24 mouse cellular contexts compared by ENCODE assay signal in genomic region chr6:116653191-116653590, GRCm38 (mm10). TPM values are rescaled to one million over a fixed set of nuclear protein-coding genes. Genes with fewer than 3 reads are reported as not detected.
A peak's percentile ranks its signal among the peaks of the same experiment; 100 is the strongest.
DNase-seq lines count a peak whose midpoint lies in the region; ATAC-seq and TF ChIP-seq lines count a peak whose summit lies in the region.
"Had no signal": no experiment of that assay in that cellular context is flagged by ENCODE, and none has a peak within 500 bp of the region (broad histone marks: within the 10 kb centered on the region; RNA-seq: fewer than 3 reads in every experiment).

No protein-coding gene starts in this region.

- H3K9me3 ChIP-seq in embryonic facial prominence, embryonic 13.5 days = no peaks in the 10 kb centered on the region
- H3K9me3 ChIP-seq in embryonic facial prominence, embryonic 10.5 days = no peaks in the 10 kb centered on the region; the same call in 1 of the 2 replicates
- no peaks in the 10 kb centered on the region for H3K9me3 ChIP-seq in heart, embryonic 12.5 days (replicated peaks)
- no peaks in the 10 kb centered on the region for H3K9me3 ChIP-seq in liver, embryonic 11.5 days (ENCODE audit: control insufficient read depth, low read length)
- no peaks in the 10 kb centered on the region for H3K9me3 ChIP-seq in lung, postnatal 0 days (ENCODE audit: low read length)
- H3K9me3 ChIP-seq: embryonic facial prominence, embryonic 12.5 days; forebrain, embryonic 12.5 days; forebrain, embryonic 15.5 days; heart, embryonic 15.5 days had no signal

- 72% methylated on average over 3 of the region's 3 CpGs for whole genome bisulfite sequencing in embryonic facial prominence, embryonic 13.5 days
- WGBS in embryonic facial prominence, embryonic 10.5 days = 74% methylated on average over 3 of the region's 3 CpGs
- WGBS in heart, adult 2 months = 34% methylated on average over 3 of the region's 3 CpGs
- 78% methylated on average over 3 of the region's 3 CpGs for WGBS in heart, embryonic 12.5 days
- WGBS in liver, adult 2 months = 33% methylated on average over 3 of the region's 3 CpGs
- 68% methylated on average over 3 of the region's 3 CpGs for WGBS in liver, embryonic 11.5 days
- WGBS in lung, postnatal 0 days = 47% methylated on average over 3 of the region's 3 CpGs

- DNase-seq in embryonic facial prominence, embryonic 10.5 days (ENCODE audit: low spot score) = no peak
- no peak for DNase-seq in heart, adult 2 months
- DNase-seq in liver, adult 2 months (ENCODE audit: extremely low read depth, low read depth, low spot score) = peak; percentile 70
- no peak for DNase-seq in liver, embryonic 11.5 days (ENCODE audit: low spot score)
- DNase-seq in lung, postnatal 0 days (ENCODE audit: low spot score) = peak; percentile 29
- no peak for DNase-seq in lung, postnatal 36 days
- DNase-seq: adrenal gland, adult 8-10 months; adrenal gland, postnatal 25 days; cerebellum, adult 18-20 months; cerebellum, adult 9-10 months; gastrocnemius, postnatal 14 days; heart, postnatal 4 days had no signal

- 0 out of 2 replicates have a peak, but pooled peaks cover 3% of the 10 kb centered on the region for H3K27me3 ChIP-seq in embryonic facial prominence, embryonic 13.5 days
- H3K27me3 ChIP-seq in embryonic facial prominence, embryonic 10.5 days (replicated peaks; ENCODE audit: low read depth, poor library complexity, severe bottlenecking) = no peaks in the 10 kb centered on the region
- no peaks in the 10 kb centered on the region for H3K27me3 ChIP-seq in heart, adult 2 months (ENCODE audit: control insufficient read depth, insufficient read depth, low read length)
- H3K27me3 ChIP-seq in heart, embryonic 12.5 days (replicated peaks) = no peaks in the 10 kb centered on the region
- no peaks in the 10 kb centered on the region for H3K27me3 ChIP-seq in liver, adult 2 months (ENCODE audit: control insufficient read depth, insufficient read depth, low read length)
- no peaks in the 10 kb centered on the region for H3K27me3 ChIP-seq in liver, embryonic 11.5 days (replicated peaks; ENCODE audit: control insufficient read depth, insufficient read depth, low read length)
- H3K27me3 ChIP-seq in lung, postnatal 0 days (replicated peaks; ENCODE audit: insufficient read depth, low read length) = no peaks in the 10 kb centered on the region
- H3K27me3 ChIP-seq: embryonic facial prominence, embryonic 12.5 days; forebrain, embryonic 12.5 days; forebrain, embryonic 15.5 days; heart, embryonic 15.5 days had no signal

- H3K4me1 ChIP-seq in embryonic facial prominence, embryonic 13.5 days = peaks cover 11% of the 10 kb centered on the region
- peaks cover 28% of the 10 kb centered on the region for H3K4me1 ChIP-seq in embryonic facial prominence, embryonic 10.5 days
- peaks cover 15% of the 10 kb centered on the region for H3K4me1 ChIP-seq in heart, adult 2 months (ENCODE audit: control insufficient read depth, insufficient read depth, low read length)
- peaks cover 32% of the 10 kb centered on the region for H3K4me1 ChIP-seq in heart, embryonic 12.5 days (replicated peaks)
- peaks cover 17% of the 10 kb centered on the region for H3K4me1 ChIP-seq in liver, adult 2 months (ENCODE audit: control insufficient read depth, insufficient read depth, low read length)
- no peaks in the 10 kb centered on the region; the same call in none of the 2 replicates for H3K4me1 ChIP-seq in liver, embryonic 11.5 days (replicated peaks; ENCODE audit: control insufficient read depth, insufficient read depth, low read length)
- H3K4me1 ChIP-seq in lung, postnatal 0 days (ENCODE audit: insufficient read depth, low read depth, low read length) = peaks cover 11% of the 10 kb centered on the region; the same call in 1 of the 2 replicates
- H3K4me1 ChIP-seq: forebrain, embryonic 12.5 days; forebrain, embryonic 15.5 days had no signal

- H3K79me2 ChIP-seq in heart, adult 2 months (replicated peaks; ENCODE audit: control insufficient read depth, insufficient read depth, low read length) = no peaks in the 10 kb centered on the region
- 0 out of 2 replicates have a peak, but pooled peaks cover 2% of the 10 kb centered on the region for H3K79me2 ChIP-seq in liver, adult 2 months (ENCODE audit: control insufficient read depth, insufficient read depth, low read length)

- H3K4me2 ChIP-seq in embryonic facial prominence, embryonic 13.5 days = no peak overlapping the region
- no peak overlapping the region for H3K4me2 ChIP-seq in heart, embryonic 12.5 days
- no peak overlapping the region for H3K4me2 ChIP-seq in liver, embryonic 11.5 days
- peak overlapping the region; percentile 67 for H3K4me2 ChIP-seq in lung, postnatal 0 days (replicated peaks; ENCODE audit: low read depth, low read length)
- H3K4me2 ChIP-seq: embryonic facial prominence, embryonic 12.5 days; forebrain, embryonic 12.5 days; forebrain, embryonic 15.5 days; heart, embryonic 11.5 days; hindbrain, embryonic 14.5 days had no signal

- no peak overlapping the region for H3K4me3 ChIP-seq in embryonic facial prominence, embryonic 13.5 days
- no peak overlapping the region for H3K4me3 ChIP-seq in embryonic facial prominence, embryonic 10.5 days
- H3K4me3 ChIP-seq in heart, adult 2 months = peak overlapping the region; percentile 63
- no peak overlapping the region for H3K4me3 ChIP-seq in heart, embryonic 12.5 days
- H3K4me3 ChIP-seq in liver, adult 2 months (ENCODE audit: insufficient read depth, low read depth, low read length) = peak overlapping the region; percentile 12; the same call in 1 of the 2 replicates
- no peak overlapping the region for H3K4me3 ChIP-seq in liver, embryonic 11.5 days (ENCODE audit: low read depth, low read length)
- H3K4me3 ChIP-seq in lung, postnatal 0 days (ENCODE audit: low read depth, low read length) = no peak overlapping the region
- H3K4me3 ChIP-seq: embryonic facial prominence, embryonic 12.5 days; erythroblast, embryonic 14.5 days; forebrain, embryonic 12.5 days; forebrain, embryonic 15.5 days; heart, embryonic 15.5 days had no signal

- no peak for TF ChIP-seq CTCF in heart, adult 2 months (IDR thresholded peaks at IDR 0.05)
- no peak for TF ChIP-seq CTCF in liver, adult 2 months (IDR thresholded peaks at IDR 0.05; ENCODE audit: low read depth, low read length)
- no peak for TF ChIP-seq CTCF in lung, postnatal 0 days (IDR thresholded peaks at IDR 0.05)

- ATAC-seq in embryonic facial prominence, embryonic 13.5 days (ENCODE audit: insufficient number of reproducible peaks, insufficient read depth, low FRiP score, low TSS enrichment, low read depth) = no peak
- ATAC-seq in heart, embryonic 12.5 days (ENCODE audit: insufficient number of reproducible peaks, low FRiP score) = no peak
- no peak for ATAC-seq in liver, embryonic 11.5 days (replicated peaks; ENCODE audit: low FRiP score)
- ATAC-seq in lung, postnatal 0 days = no peak
- ATAC-seq: activated CD4-positive, CD25-positive, alpha-beta regulatory T cell, adult 4 months; inflammation-experienced regulatory T-cells, adult 6 months had no signal

- 0 out of 2 replicates have a peak overlapping the region, but pooled peaks have one; percentile 17 for H3K9ac ChIP-seq in embryonic facial prominence, embryonic 13.5 days
- peak overlapping the region; percentile 42 for H3K9ac ChIP-seq in heart, adult 2 months (ENCODE audit: low read depth, low read length)
- no peak overlapping the region for H3K9ac ChIP-seq in heart, embryonic 12.5 days
- H3K9ac ChIP-seq in liver, adult 2 months (ENCODE audit: low read depth, low read length) = peak overlapping the region; percentile 83
- H3K9ac ChIP-seq in liver, embryonic 11.5 days (ENCODE audit: low read depth, low read length) = no peak overlapping the region
- peak overlapping the region; percentile 66; the same call in 1 of the 2 replicates for H3K9ac ChIP-seq in lung, postnatal 0 days (replicated peaks; ENCODE audit: low read depth)
- H3K9ac ChIP-seq: embryonic facial prominence, embryonic 12.5 days; forebrain, embryonic 12.5 days; forebrain, embryonic 15.5 days; heart, embryonic 15.5 days; hindbrain, embryonic 14.5 days had no signal

- intact Hi-C loops in heart, adult 2 months (cut with DNase I) = loop anchor here (5.0 to 10.0 kb wide), 2 partner anchors 36 to 112 kb away; no protein-coding TSS in a partner anchor

- H3K27ac ChIP-seq in embryonic facial prominence, embryonic 13.5 days = no peak overlapping the region
- no peak overlapping the region for H3K27ac ChIP-seq in embryonic facial prominence, embryonic 10.5 days (replicated peaks)
- H3K27ac ChIP-seq in heart, adult 2 months = peak overlapping the region; percentile 93
- H3K27ac ChIP-seq in heart, embryonic 12.5 days (ENCODE audit: poor library complexity, severe bottlenecking) = no peak overlapping the region
- H3K27ac ChIP-seq in liver, adult 2 months (replicated peaks; ENCODE audit: insufficient read depth, low read depth, low read length) = peak overlapping the region; percentile 51
- no peak overlapping the region for H3K27ac ChIP-seq in liver, embryonic 11.5 days (ENCODE audit: low read depth, low read length)
- H3K27ac ChIP-seq in lung, postnatal 0 days (ENCODE audit: low read length) = peak overlapping the region; percentile 95
- H3K27ac ChIP-seq: embryonic facial prominence, embryonic 12.5 days; forebrain, embryonic 12.5 days; forebrain, embryonic 15.5 days; heart, embryonic 15.5 days; hindbrain, embryonic 14.5 days; hindbrain, postnatal 0 days had no signal

- TF ChIP-seq POLR2A in heart, adult 2 months (IDR thresholded peaks at IDR 0.05; ENCODE audit: insufficient read depth, low read depth, low read length) = peak; percentile 30; the same call in 1 of the 2 replicates
- peak; percentile 56; the same call in 1 of the 2 replicates for TF ChIP-seq POLR2A in liver, adult 2 months (IDR thresholded peaks at IDR 0.05; ENCODE audit: extremely low read depth, insufficient read depth, low read length)

- H3K36me3 ChIP-seq in embryonic facial prominence, embryonic 13.5 days = no peaks in the 10 kb centered on the region
- peaks cover 5% of the 10 kb centered on the region; the same call in 1 of the 2 replicates for H3K36me3 ChIP-seq in embryonic facial prominence, embryonic 10.5 days (replicated peaks)
- peaks cover 5% of the 10 kb centered on the region for H3K36me3 ChIP-seq in heart, adult 2 months (ENCODE audit: control insufficient read depth, insufficient read depth, low read length)
- H3K36me3 ChIP-seq in heart, embryonic 12.5 days = no peaks in the 10 kb centered on the region
- peaks cover 12% of the 10 kb centered on the region for H3K36me3 ChIP-seq in liver, adult 2 months (ENCODE audit: control insufficient read depth, insufficient read depth, low read length)
- H3K36me3 ChIP-seq in liver, embryonic 11.5 days (ENCODE audit: control insufficient read depth, insufficient read depth, low read length) = no peaks in the 10 kb centered on the region
- no peaks in the 10 kb centered on the region for H3K36me3 ChIP-seq in lung, postnatal 0 days (ENCODE audit: insufficient read depth, low read length)
- H3K36me3 ChIP-seq: embryonic facial prominence, embryonic 12.5 days; forebrain, embryonic 15.5 days; heart, embryonic 15.5 days had no signal

- 0 out of 2 replicates have a peak, but pooled peaks have one; percentile 10 for TF ChIP-seq EP300 in heart, adult 2 months (IDR thresholded peaks at IDR 0.05; ENCODE audit: insufficient read depth, low read depth, low read length)
- TF ChIP-seq EP300 in lung, postnatal 0 days (IDR thresholded peaks at IDR 0.05) = no peak

RNA-seq across cellular contexts. Expression of gene Depp1, which starts 2.8 kb away (rescaled TPM):
- polyA plus RNA-seq in embryonic facial prominence, embryonic 13.5 days (2015; fragmentation: Nextera tagmentation; extraction: Ambion mirVana) = 16.5 and 19.9 TPM in 2 replicates
- polyA plus RNA-seq in embryonic facial prominence, embryonic 10.5 days (2016; fragmentation: Nextera tagmentation; extraction: Ambion mirVana) = 16.5 and 20.6 TPM in 2 replicates
- 10 to 100 TPM; 53.5 to 86.1 TPM for total RNA-seq in heart, adult 2 months (2021)
- 32.7 and 53.0 TPM in 2 replicates for polyA plus RNA-seq in heart, adult 2 months (2012; rRNA removed)
- 4.0 and 4.9 TPM in 2 replicates for polyA plus RNA-seq in heart, embryonic 12.5 days (2016; fragmentation: Nextera tagmentation; extraction: Ambion mirVana)
- total RNA-seq in liver, adult 2 months (2014; rRNA removed) = 125 and 199 TPM in 2 replicates
- polyA plus RNA-seq in liver, adult 2 months (2012; rRNA removed) = 210 and 244 TPM in 2 replicates
- polyA plus RNA-seq in liver, embryonic 11.5 days (2014; fragmentation: Nextera tagmentation; extraction: Ambion mirVana) = 5.3 and 6.1 TPM in 2 replicates
- polyA plus RNA-seq in lung, postnatal 0 days (2015; fragmentation: Nextera tagmentation; extraction: Ambion mirVana) = 79.3 and 86.1 TPM in 2 replicates
- polyA plus RNA-seq: inflammation-experienced regulatory T-cells, adult 6 months had no signal

RNA-seq across cellular contexts. Expression of gene Rassf4, which starts 20.6 kb away (rescaled TPM):
- 14.4 and 14.5 TPM in 2 replicates for polyA plus RNA-seq in embryonic facial prominence, embryonic 13.5 days (2015; fragmentation: Nextera tagmentation; extraction: Ambion mirVana)
- polyA plus RNA-seq in embryonic facial prominence, embryonic 10.5 days (2016; fragmentation: Nextera tagmentation; extraction: Ambion mirVana) = 12.8 and 19.0 TPM in 2 replicates
- total RNA-seq in heart, adult 2 months (2021) = 1 to 10 TPM; 5.8 TPM
- 6.4 and 8.9 TPM in 2 replicates for polyA plus RNA-seq in heart, adult 2 months (2012; rRNA removed)
- 5.6 and 6.5 TPM in 2 replicates for polyA plus RNA-seq in heart, embryonic 12.5 days (2016; fragmentation: Nextera tagmentation; extraction: Ambion mirVana)
- total RNA-seq in liver, adult 2 months (2014; rRNA removed) = 3.1 and 3.6 TPM in 2 replicates
- polyA plus RNA-seq in liver, adult 2 months (2012; rRNA removed) = 1.3 and 2.2 TPM in 2 replicates
- 4.8 and 4.9 TPM in 2 replicates for polyA plus RNA-seq in liver, embryonic 11.5 days (2014; fragmentation: Nextera tagmentation; extraction: Ambion mirVana)
- polyA plus RNA-seq in lung, postnatal 0 days (2015; fragmentation: Nextera tagmentation; extraction: Ambion mirVana) = 9.3 and 10.0 TPM in 2 replicates

RNA-seq across cellular contexts. Expression of gene Zfp422, which starts 24.4 kb away (rescaled TPM):
- 218 and 229 TPM in 2 replicates for polyA plus RNA-seq in embryonic facial prominence, embryonic 13.5 days (2015; fragmentation: Nextera tagmentation; extraction: Ambion mirVana)
- polyA plus RNA-seq in embryonic facial prominence, embryonic 10.5 days (2016; fragmentation: Nextera tagmentation; extraction: Ambion mirVana) = 267 TPM in 2 replicates
- total RNA-seq in heart, adult 2 months (2021) = 10 to 100 TPM; 14.8 to 19.2 TPM
- 13.1 and 27.8 TPM in 2 replicates for polyA plus RNA-seq in heart, adult 2 months (2012; rRNA removed)
- 95.4 and 97.7 TPM in 2 replicates for polyA plus RNA-seq in heart, embryonic 12.5 days (2016; fragmentation: Nextera tagmentation; extraction: Ambion mirVana)
- total RNA-seq in liver, adult 2 months (2014; rRNA removed) = 5.6 and 7.0 TPM in 2 replicates
- polyA plus RNA-seq in liver, adult 2 months (2012; rRNA removed) = 6.6 and 7.0 TPM in 2 replicates
- 92.5 and 98.5 TPM in 2 replicates for polyA plus RNA-seq in liver, embryonic 11.5 days (2014; fragmentation: Nextera tagmentation; extraction: Ambion mirVana)
- polyA plus RNA-seq in lung, postnatal 0 days (2015; fragmentation: Nextera tagmentation; extraction: Ambion mirVana) = 58.1 and 64.4 TPM in 2 replicates

Comparison
In these comparisons a context has a peak if more than half of its experiments do, and no peak if none do; other contexts are left out.
1. H3K27ac ChIP-seq: peak in heart, adult 2 months (single experiment), liver, adult 2 months (single experiment) and lung, postnatal 0 days (single experiment); none in embryonic facial prominence, embryonic 13.5 days (single experiment), embryonic facial prominence, embryonic 10.5 days (single experiment), heart, embryonic 12.5 days (single experiment) and liver, embryonic 11.5 days (single experiment).
2. H3K4me3 ChIP-seq: peak in heart, adult 2 months (single experiment) and liver, adult 2 months (single experiment); none in embryonic facial prominence, embryonic 13.5 days (single experiment), embryonic facial prominence, embryonic 10.5 days (single experiment), heart, embryonic 12.5 days (single experiment), liver, embryonic 11.5 days (single experiment) and lung, postnatal 0 days (single experiment).
3. H3K9ac ChIP-seq: peak in embryonic facial prominence, embryonic 13.5 days (single experiment), heart, adult 2 months (single experiment), liver, adult 2 months (single experiment) and lung, postnatal 0 days (single experiment); none in heart, embryonic 12.5 days (single experiment) and liver, embryonic 11.5 days (single experiment).
4. DNase-seq: peak in liver, adult 2 months (single experiment) and lung, postnatal 0 days (single experiment); none in embryonic facial prominence, embryonic 10.5 days (single experiment), heart, adult 2 months (0 of 2), liver, embryonic 11.5 days (single experiment) and lung, postnatal 36 days (single experiment).